Mouse (Mus musculus): ENCODE measurements at regions not wholly inside any gene's neighbourhood (a gene's known extent, or its start where the extent isn't known, plus 50 kb on each side); places are given as distances from the start of the nearest gene placed in this dataset.
"Not testable (repeated sequence)": the region's sequence is repeated elsewhere in the genome, so short reads cannot be mapped to it uniquely, and the experiment has no call there.

DNA sequence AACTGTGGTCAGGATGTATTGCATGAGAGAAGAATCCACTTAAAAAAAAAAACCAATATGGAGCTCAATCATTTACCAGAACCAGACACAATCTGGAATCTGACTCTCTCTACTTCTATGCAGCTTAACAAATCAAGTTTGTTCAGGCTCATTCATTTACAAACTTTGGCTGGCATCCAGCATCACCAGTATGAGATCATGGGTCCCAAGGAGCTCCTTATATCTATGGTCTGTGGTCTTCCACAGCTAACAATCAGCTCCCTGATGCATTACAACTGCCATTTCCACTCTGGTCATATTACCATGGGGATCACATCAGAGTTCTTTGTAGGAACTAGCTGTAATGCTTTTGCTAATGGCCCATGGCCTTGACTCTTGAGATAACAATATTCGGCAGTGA, 277.7 kb upstream of the AI593442 start:
- Histone ChIP-seq H3K36me3 (ENCODE audit: control insufficient read depth, insufficient read depth, low read length) (no peaks in the 10 kb centered on the region), H3K4me3 (ENCODE audit: low read length) (no peak overlapping the region), H3K9ac (ENCODE audit: low read length) (no peak overlapping the region), H3K4me2 (ENCODE audit: low read depth, low read length) (no peak overlapping the region), H3K4me1 (replicated peaks; ENCODE audit: control insufficient read depth, insufficient read depth, low read length) (no peaks in the 10 kb centered on the region), H3K27me3 (ENCODE audit: control insufficient read depth, insufficient read depth, low read depth, low read length) (no peaks in the 10 kb centered on the region), H3K27ac (ENCODE audit: low read length) (no peak overlapping the region), H3K9me3 (ENCODE audit: control insufficient read depth, low read length) (no peaks in the 10 kb centered on the region)
- ATAC-seq (ENCODE audit: low read depth), result no peak
- 46% methylated on average over 1 of the region's 1 CpGs for WGBS

DNA sequence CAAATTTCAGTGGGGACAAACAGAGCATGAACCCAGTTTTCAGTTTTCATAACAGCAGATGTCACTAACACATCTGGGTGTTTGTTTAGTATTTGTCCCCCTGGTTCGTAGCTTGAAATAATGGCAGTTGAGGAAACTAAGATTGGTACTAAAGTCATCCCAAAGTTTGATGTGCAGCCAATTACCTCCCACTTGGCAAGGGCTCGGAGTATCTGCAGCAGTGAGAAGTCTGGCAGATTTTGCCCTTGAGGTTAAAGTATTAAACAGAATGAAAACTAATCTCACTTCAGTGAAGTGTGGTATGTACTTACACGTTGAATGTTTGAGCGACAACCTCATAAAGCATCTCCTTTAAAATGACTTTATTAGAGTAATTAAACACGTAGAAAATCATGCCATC, 264.5 kb upstream of the AI593442 start:
- H3K9me3 ChIP-seq (ENCODE audit: control insufficient read depth, low read length), result no peaks in the 10 kb centered on the region
- ATAC-seq (ENCODE audit: low read depth), result 0 out of 2 replicates have a peak, but pooled peaks have one; percentile 15

DNA sequence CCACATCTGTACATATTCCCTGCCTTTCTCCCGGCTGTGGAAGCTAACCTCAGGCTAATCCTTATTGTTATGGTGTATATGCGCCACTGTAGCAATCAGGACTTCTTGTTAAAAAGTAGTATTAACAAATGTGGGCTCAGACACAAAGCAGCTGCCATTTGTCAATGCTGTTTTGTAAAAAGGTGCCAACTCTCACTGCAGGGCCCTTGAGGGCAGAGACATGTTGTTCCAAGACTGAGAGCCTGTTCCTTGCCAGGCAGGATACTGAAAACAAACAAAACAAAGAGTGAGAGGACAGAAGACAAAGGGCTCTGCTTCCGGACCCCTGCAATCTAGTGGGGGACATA, 262.0 kb upstream of the AI593442 start:
- H3K27ac ChIP-seq (ENCODE audit: low read length), result peak overlapping the region; percentile 27; the same call in 1 of the 2 replicates
- H3K9me3 ChIP-seq (ENCODE audit: control insufficient read depth, low read length), result no peaks in the 10 kb centered on the region
- no peak overlapping the region for H3K4me3 ChIP-seq (ENCODE audit: low read length)
- H3K36me3 ChIP-seq (ENCODE audit: control insufficient read depth, insufficient read depth, low read length), result no peaks in the 10 kb centered on the region
- 16% methylated on average over 3 of the region's 3 CpGs for WGBS
- peak; percentile 82 for ATAC-seq (ENCODE audit: low read depth)
- H3K4me2 ChIP-seq (ENCODE audit: low read depth, low read length), result peak overlapping the region; percentile 7; the same call in 1 of the 2 replicates
- peaks cover 15% of the 10 kb centered on the region for H3K4me1 ChIP-seq (replicated peaks; ENCODE audit: control insufficient read depth, insufficient read depth, low read length)
- H3K9ac ChIP-seq (ENCODE audit: low read length), result no peak overlapping the region; the same call in 1 of the 2 replicates
- peaks cover 7% of the 10 kb centered on the region; the same call in 1 of the 2 replicates for H3K27me3 ChIP-seq (ENCODE audit: control insufficient read depth, insufficient read depth, low read depth, low read length)

More for the DNA sequence above, 264.5 kb upstream of the AI593442 start:
- Histone ChIP-seq H3K4me3 (ENCODE audit: low read length) (no peak overlapping the region), H3K9ac (ENCODE audit: low read length) (no peak overlapping the region), H3K36me3 (ENCODE audit: control insufficient read depth, insufficient read depth, low read length) (no peaks in the 10 kb centered on the region), H3K27me3 (ENCODE audit: control insufficient read depth, insufficient read depth, low read depth, low read length) (peaks cover under 1% of the 10 kb centered on the region; the same call in 1 of the 2 replicates), H3K4me2 (ENCODE audit: low read depth, low read length) (no peak overlapping the region), H3K27ac (ENCODE audit: low read length) (no peak overlapping the region), H3K4me1 (replicated peaks; ENCODE audit: control insufficient read depth, insufficient read depth, low read length) (peaks cover 15% of the 10 kb centered on the region)
- 36% methylated on average over 5 of the region's 5 CpGs for WGBS

DNA sequence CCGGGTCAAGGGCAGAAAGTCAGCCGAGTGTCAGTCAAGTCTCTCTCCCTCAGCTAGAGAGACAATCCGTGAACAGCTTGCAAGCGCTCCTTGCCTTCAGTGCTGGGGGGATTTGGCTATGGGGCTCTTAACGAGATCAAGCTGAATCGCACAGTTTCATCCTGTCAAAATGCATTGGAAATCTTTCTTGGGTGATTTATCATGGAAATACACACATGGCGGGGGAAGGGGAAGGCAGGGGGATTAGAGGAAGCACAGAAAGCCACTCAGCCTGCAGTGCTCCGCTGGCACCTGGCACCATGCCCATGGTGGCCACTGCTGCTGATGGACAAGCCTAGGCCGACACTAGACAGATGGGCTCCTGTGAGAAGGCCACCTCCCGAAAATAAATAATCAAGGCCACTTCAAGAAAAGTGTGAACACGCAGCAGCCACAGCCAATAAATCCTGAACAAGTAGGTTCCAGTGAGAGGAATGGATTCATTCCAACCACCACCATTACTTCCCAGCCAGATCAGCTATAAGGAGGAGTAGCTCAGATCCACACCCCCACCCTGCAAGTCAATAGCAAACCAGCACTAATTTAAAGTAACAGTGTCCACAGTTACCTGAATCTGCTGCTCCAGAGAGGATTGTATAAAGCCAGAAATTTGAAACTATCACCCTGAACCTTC, 261.5 kb upstream of the AI593442 start:
- peak overlapping the region; percentile 27; the same call in 1 of the 2 replicates for H3K27ac ChIP-seq (ENCODE audit: low read length)
- no peak overlapping the region; the same call in 1 of the 2 replicates for H3K9ac ChIP-seq (ENCODE audit: low read length)
- ATAC-seq (ENCODE audit: low read depth), result peak; percentile 69
- 18% methylated on average over 11 of the region's 11 CpGs for WGBS
- peaks cover 15% of the 10 kb centered on the region for H3K4me1 ChIP-seq (replicated peaks; ENCODE audit: control insufficient read depth, insufficient read depth, low read length)
- H3K36me3 ChIP-seq (ENCODE audit: control insufficient read depth, insufficient read depth, low read length), result no peaks in the 10 kb centered on the region
- H3K9me3 ChIP-seq (ENCODE audit: control insufficient read depth, low read length), result no peaks in the 10 kb centered on the region
- H3K4me3 ChIP-seq (ENCODE audit: low read length), result no peak overlapping the region
- H3K4me2 ChIP-seq (ENCODE audit: low read depth, low read length), result peak overlapping the region; percentile 19
- peaks cover 7% of the 10 kb centered on the region; the same call in 1 of the 2 replicates for H3K27me3 ChIP-seq (ENCODE audit: control insufficient read depth, insufficient read depth, low read depth, low read length)

DNA sequence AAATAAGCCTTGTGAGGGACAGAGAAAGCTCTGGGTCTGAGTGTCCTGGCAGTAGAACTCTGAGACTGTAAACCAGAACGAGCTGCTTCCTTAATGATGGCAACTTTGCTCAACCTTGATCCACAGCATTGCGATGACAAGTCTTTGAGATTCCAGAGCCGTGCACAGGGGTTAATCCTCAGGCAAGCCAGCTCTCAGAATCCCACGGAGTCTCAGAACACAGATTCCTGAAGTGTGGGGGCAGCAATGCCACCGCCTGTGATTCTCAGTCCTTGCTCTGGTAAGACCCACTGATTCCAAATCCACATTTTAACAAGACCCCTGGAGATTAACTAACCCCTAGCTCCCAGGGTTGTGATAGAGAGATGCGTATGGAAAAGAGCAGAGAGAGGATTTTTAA, 255.5 kb upstream of the AI593442 start:
- no peaks in the 10 kb centered on the region for H3K9me3 ChIP-seq (ENCODE audit: control insufficient read depth, low read length)
- H3K27me3 ChIP-seq (ENCODE audit: control insufficient read depth, insufficient read depth, low read depth, low read length), result peaks cover 7% of the 10 kb centered on the region
- WGBS, result 43% methylated on average over 6 of the region's 6 CpGs

GRCm38 (mm10) chr9:52917516-52917915, 237.9 kb upstream of the AI593442 start:
- Histone ChIP-seq H3K36me3 (ENCODE audit: control insufficient read depth, insufficient read depth, low read length) (no peaks in the 10 kb centered on the region), H3K9me3 (ENCODE audit: control insufficient read depth, low read length) (no peaks in the 10 kb centered on the region), H3K4me2 (ENCODE audit: low read depth, low read length) (no peak overlapping the region), H3K9ac (ENCODE audit: low read length) (no peak overlapping the region), H3K4me1 (replicated peaks; ENCODE audit: control insufficient read depth, insufficient read depth, low read length) (no peaks in the 10 kb centered on the region), H3K4me3 (ENCODE audit: low read length) (no peak overlapping the region), H3K27ac (ENCODE audit: low read length) (no peak overlapping the region), H3K27me3 (ENCODE audit: control insufficient read depth, insufficient read depth, low read depth, low read length) (no peaks in the 10 kb centered on the region)
- 53% methylated on average over 4 of the region's 4 CpGs for WGBS
- no peak for ATAC-seq (ENCODE audit: low read depth)

More for the DNA sequence above, 255.5 kb upstream of the AI593442 start:
- Histone ChIP-seq H3K9ac (ENCODE audit: low read length) (no peak overlapping the region), H3K27ac (ENCODE audit: low read length) (no peak overlapping the region), H3K36me3 (ENCODE audit: control insufficient read depth, insufficient read depth, low read length) (no peaks in the 10 kb centered on the region), H3K4me3 (ENCODE audit: low read length) (no peak overlapping the region), H3K4me2 (ENCODE audit: low read depth, low read length) (no peak overlapping the region), H3K4me1 (replicated peaks; ENCODE audit: control insufficient read depth, insufficient read depth, low read length) (no peaks in the 10 kb centered on the region)
- ATAC-seq (ENCODE audit: low read depth), result no peak

DNA sequence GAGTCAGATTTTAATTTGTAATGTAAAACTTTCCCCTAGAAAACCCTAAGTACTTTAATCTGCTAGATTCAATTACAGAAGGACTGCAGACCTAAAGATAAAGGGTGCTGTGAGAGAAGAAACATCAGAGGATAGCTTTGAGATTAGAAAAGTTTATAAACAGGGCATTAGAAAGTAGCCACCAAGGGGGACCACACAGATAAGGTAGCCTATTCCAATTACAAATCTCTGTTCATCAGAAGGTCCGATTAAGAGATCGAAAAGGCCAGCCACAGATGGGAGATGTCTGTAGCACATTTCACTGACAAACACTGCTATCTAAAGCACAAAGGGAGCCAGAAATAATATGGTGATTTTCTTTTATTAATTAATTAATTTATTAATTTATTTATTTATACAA, 209.1 kb upstream of the AI593442 start:
- not testable (repeated sequence) for H3K9ac ChIP-seq (ENCODE audit: low read length); H3K27ac ChIP-seq (ENCODE audit: low read length); H3K4me3 ChIP-seq (ENCODE audit: low read length); H3K4me2 ChIP-seq (ENCODE audit: low read depth, low read length); H3K36me3 ChIP-seq (ENCODE audit: control insufficient read depth, insufficient read depth, low read length); H3K9me3 ChIP-seq (ENCODE audit: control insufficient read depth, low read length); H3K4me1 ChIP-seq (replicated peaks; ENCODE audit: control insufficient read depth, insufficient read depth, low read length); H3K27me3 ChIP-seq (ENCODE audit: control insufficient read depth, insufficient read depth, low read depth, low read length)
- peak; percentile 56; the same call in 1 of the 2 replicates for ATAC-seq (ENCODE audit: low read depth)
- no CpG with 5 or more reads among the region's 2 CpGs for WGBS

DNA sequence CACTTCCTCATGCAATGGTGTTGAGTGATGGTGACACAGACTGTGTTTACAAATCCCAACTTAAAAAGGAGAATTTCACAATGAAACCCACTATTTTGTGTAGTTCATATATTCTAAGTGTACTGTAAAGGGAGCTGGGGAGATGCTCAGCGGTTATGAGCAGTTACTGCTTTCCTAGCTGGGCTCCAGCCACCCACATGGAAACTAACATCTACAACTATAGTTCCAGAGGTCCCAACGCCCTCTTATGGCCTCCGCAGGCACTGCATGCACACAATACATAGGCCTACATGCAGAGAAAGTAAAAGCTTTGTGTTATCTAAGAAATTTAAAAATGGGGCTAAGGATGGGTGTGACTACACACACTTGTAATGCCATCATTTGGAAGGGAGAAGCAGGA, 208.4 kb upstream of the AI593442 start:
- ATAC-seq (ENCODE audit: low read depth); H3K9ac ChIP-seq (ENCODE audit: low read length); H3K4me2 ChIP-seq (ENCODE audit: low read depth, low read length); H3K27me3 ChIP-seq (ENCODE audit: control insufficient read depth, insufficient read depth, low read depth, low read length); H3K4me1 ChIP-seq (replicated peaks; ENCODE audit: control insufficient read depth, insufficient read depth, low read length); H3K27ac ChIP-seq (ENCODE audit: low read length); H3K36me3 ChIP-seq (ENCODE audit: control insufficient read depth, insufficient read depth, low read length); H3K9me3 ChIP-seq (ENCODE audit: control insufficient read depth, low read length); H3K4me3 ChIP-seq (ENCODE audit: low read length): not testable (repeated sequence)
- no CpG with 5 or more reads among the region's 3 CpGs for WGBS

DNA sequence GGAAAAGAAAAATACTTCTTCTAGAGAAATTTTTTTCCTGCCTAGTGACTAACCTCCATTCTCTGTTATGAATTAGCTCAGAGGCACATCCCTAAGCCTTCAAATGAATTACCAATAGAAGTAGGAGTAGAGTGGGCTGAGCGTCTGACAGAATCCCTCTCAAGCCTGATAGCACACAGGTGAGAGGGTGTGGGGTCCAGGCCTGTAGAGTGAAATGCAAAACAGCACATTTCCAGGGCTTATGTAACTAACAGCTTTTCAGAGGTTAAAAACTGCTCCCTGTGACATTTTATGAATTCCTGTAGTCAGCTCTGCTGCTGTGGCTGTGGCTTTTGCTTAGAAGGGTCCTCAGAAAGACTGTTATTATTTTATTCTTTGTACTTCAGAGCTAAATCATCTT, 187.7 kb upstream of the AI593442 start:
- Histone ChIP-seq H3K9ac (ENCODE audit: low read length) (no peak overlapping the region), H3K9me3 (ENCODE audit: control insufficient read depth, low read length) (no peaks in the 10 kb centered on the region), H3K36me3 (ENCODE audit: control insufficient read depth, insufficient read depth, low read length) (no peaks in the 10 kb centered on the region), H3K4me1 (replicated peaks; ENCODE audit: control insufficient read depth, insufficient read depth, low read length) (no peaks in the 10 kb centered on the region), H3K27me3 (ENCODE audit: control insufficient read depth, insufficient read depth, low read depth, low read length) (no peaks in the 10 kb centered on the region), H3K4me2 (ENCODE audit: low read depth, low read length) (no peak overlapping the region), H3K4me3 (ENCODE audit: low read length) (no peak overlapping the region), H3K27ac (ENCODE audit: low read length) (no peak overlapping the region)
- ATAC-seq (ENCODE audit: low read depth), result no peak
- 72% methylated on average over 1 of the region's 1 CpGs for WGBS

Data from lung, embryonic 16.5 days (tissue).